Mouse (Mus musculus) left cerebral cortex, adult 11 months (tissue): Measurements from ENCODE around the gene Klrg1.

Source experiments
- DNase-seq: peaks from one replicate; pipeline ENCODE4 v3.0.0; 2022; ENCODE audit warnings: low spot score

The Klrg1 gene

DNA sequence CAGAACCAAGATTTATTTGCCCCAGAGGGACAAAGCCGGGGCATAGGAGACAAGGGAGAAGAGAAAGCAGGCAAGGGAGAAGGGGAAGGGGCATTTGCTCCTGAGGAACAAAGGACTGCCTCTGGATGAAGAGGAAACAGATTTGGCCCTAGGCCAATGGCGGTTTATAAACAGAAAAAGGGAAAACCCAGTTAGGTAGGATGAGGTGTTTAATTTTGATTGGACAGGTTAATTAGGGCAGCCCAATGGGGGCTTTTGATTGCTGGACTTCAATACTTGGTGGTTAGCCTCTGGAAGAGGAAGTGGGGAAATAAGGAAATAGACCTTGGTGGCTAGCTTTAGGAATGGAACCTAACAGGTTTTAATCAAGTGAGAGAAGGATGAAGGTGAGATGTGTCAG, 9.5 kb upstream of the Klrg1 start:
- no peak for DNase-seq

DNA sequence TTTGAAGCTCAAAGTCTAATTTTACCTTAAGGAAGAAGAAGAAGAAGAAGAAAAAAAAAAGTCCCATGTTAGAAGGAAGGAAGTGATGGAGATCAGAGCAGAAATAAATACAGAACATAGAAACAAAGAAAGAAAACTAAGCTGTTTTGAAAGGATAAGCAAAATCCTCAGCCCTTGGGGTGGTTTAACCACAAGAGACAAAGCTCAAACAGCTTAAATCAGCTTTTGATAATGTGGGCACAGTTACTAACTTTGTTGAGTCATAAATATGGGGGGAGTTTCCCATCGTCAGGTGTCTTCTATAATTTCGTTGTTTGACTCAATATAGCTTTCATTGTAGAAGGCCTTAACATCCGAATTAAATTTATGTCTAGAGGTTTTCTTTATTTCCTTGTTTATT, 9.1 kb upstream of the Klrg1 start:
- DNase-seq, result no peak

DNA sequence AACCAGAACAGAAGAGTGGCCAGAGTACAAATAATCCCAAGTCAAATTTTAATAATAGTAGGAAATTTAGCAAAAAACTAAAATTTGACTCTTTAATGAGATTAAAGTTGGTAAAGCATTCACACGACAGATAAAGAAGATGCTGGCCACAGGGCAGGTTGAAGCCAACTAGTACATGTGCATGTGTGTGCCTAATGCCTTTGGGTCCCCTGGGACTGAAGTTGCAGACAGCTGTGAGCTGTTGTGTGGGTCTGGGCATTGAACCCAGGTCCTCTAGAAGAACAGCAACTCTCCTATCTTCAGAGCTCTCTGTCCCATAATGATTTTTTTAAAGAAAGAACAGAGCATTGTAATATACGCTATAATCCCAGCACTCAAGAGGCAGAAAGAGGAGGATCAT, 8.6 kb upstream of the Klrg1 start:
- no peak for DNase-seq

GRCm38 (mm10) chr6:122290253-122290652, 7.6 kb upstream of the Klrg1 start:
- no peak for DNase-seq

- no peak for DNase-seq
Measured at GRCm38 (mm10) chr6:122289313-122289712, 6.6 kb upstream of the Klrg1 start.

DNA sequence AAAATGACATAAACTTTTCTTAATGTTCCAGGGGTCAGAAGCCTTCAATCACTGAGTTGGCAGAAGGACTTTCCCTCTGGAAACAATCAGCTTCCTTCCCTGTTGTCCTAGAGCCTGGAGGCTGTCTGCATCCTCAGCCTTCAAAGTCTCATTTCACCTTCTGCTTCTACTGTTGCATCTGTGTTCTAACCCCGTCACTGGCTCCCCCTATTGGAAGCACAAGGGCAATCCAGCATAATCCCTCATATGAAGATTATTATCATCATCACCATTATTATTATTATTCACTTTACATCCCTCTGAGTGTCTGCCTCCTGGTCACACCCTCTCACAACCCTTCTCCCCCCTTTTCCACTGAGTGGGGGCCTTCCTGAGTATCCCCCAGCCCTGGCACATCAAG, 5.6 kb upstream of the Klrg1 start:
- no peak for DNase-seq

DNA sequence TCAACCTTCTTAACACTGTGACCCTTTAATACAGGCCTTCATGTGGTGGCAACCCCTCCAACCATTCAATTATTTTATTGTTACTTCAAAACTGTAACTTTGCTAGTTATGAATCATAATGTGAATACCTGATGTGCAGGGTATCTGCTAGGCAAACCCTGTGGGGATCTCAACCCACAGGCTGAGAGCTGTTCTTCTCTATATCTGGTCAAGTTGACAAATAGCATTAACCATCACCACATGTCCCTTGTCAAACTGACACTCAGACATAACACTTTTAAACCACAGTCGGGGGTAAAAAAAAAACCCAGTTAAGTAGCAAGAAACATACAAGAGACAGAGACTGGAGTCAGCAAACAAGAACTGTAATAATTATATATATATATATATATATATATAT, 2.1 kb upstream of the Klrg1 start:
- DNase-seq, result no peak

DNA sequence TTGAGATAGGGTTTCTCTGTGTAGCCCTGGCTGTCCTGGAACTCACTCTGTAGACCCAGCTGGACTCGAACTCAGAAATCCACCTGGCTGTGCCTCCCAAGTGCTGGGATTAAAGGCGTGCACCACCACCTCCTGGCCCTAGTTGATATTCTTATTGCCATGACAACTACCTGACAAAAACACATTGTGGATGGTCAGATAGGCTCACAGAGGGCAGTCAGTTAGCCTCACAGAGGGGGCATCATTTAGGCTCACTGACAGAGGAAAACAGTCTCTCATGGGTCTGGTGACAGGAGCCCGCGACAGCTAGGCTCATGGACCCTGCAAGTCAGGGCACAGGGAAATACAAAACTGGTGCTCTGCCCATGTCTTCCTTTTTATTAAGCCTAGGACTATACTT, 1.6 kb upstream of the Klrg1 start:
- no peak for DNase-seq

GRCm38 (mm10) chr6:122283429-122283828, 747 bp upstream of the Klrg1 start:
- no peak for DNase-seq

DNA sequence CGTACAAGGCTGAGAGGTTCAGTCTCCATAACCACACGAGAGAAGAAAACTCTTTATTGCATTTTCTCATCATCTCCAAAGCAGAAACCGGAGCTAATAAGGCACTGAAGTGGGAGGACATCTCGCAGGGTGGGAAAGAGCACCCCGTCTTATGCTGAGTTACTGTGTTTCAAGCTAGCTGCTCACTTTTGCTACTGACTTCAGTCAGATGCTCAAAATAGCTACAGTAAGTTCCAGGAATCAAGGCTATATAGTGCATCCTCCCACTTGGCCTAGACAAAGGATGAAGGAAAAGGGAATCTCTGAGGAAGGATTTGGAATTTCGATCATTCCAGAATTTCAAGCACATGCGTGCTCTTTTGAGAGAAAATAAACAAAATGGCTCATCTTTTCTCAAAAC, 6.1 kb downstream of the Klrg1 start:
- no peak for DNase-seq

DNA sequence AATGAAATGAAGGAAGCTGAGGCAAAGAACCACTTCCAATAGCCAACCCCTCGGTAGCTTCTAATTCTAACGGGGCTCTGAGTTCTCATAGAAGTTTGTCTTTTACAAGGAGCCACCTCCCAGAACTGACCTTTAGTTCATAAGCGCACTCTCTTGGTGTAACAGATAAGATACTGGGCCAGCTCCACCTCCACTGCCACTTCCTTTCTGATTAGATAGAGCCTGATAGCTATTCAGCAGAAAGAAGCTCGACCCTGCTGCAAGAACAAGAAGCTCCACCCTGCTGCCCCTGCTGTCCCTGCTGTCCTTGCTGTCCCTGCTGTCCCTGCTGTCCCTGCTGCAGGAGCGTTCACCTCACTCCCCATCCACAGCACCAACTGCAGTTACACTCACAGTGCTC, 8.1 kb downstream of the Klrg1 start:
- DNase-seq, result no peak

- DNase-seq, result no peak
Measured at GRCm38 (mm10) chr6:122270152-122270551, 12.5 kb downstream of the Klrg1 start.

GRCm38 (mm10) chr6:122269170-122269569, 13.5 kb downstream of the Klrg1 start:
- DNase-seq, result no peak

- no peak for DNase-seq
Measured at GRCm38 (mm10) chr6:122268561-122268960, 14.1 kb downstream of the Klrg1 start.

DNA sequence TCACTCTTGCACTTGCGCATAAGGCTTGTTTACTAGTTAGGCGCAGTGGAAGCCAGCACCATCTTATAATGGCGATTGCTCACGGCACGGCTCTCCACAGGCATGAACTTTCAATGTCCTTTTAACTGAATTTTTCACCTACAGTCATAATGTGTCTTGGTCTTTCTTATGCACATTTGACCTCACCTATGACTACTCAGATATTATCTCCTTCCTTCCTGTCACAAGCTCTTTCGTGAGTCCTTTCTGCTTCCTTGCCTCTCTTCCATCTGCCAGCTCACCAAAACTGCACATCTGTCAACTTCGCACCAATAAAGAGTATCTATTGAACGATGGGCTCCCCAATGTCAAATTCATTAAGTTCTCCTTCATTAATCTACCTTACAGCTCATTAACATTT, 20.1 kb downstream of the Klrg1 start:
- no peak for DNase-seq

DNA sequence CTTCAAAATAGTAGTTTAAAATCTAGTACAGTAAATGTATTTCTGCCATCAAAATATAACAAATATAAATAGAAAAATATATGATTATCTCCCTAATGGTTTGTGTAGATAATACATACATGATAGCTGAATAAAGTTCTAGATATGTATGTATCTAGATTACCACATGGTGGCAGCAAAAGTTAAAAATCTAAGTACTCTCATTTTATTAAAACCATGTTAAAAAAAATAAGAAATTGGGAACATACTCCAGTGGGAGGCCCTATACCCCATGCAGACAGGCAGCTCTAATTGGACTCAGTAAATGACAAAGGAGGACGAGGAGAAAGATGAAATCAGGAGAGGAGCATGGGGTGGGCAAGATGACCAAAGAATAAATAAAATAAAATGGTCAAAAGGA, 30.5 kb downstream of the Klrg1 start:
- no peak for DNase-seq

- no peak for DNase-seq
Measured at GRCm38 (mm10) chr6:122250033-122250432, 32.6 kb downstream of the Klrg1 start.
